Mouse (Mus musculus) CH12.LX (cell line): ENCODE data around the gene Egf. TPM values are rescaled to one million over a fixed set of nuclear protein-coding genes. Genes with fewer than 3 reads are reported as not detected.

ENCODE experiments used
- DNase-seq: peaks from one replicate; pipeline ENCODE4 v3.0.0-alpha.2; 2013; ENCODE audit errors: extremely low read depth
- H3K27ac ChIP-seq: 2 replicates; pipeline ENCODE4 v1.5.1; 2012; ENCODE audit warnings: low read depth, mild to moderate bottlenecking, control low read depth, moderate library complexity; ENCODE audit not compliant: insufficient read depth
- H3K27me3 ChIP-seq: replicated peaks from 2 replicates; pipeline ENCODE3; 2012; ENCODE audit warnings: inconsistent platforms
- H3K36me3 ChIP-seq, 2 experiments: replicated peaks in 1 of 2; 2 replicates each; pipeline versions ENCODE3 to v1.6.1; 2012; ENCODE audit warnings: inconsistent platforms in 1 of 2, low read length in 1 of 2, mild to moderate bottlenecking in 1 of 2, mixed read lengths in 1 of 2, moderate library complexity in 1 of 2; ENCODE audit not compliant: control insufficient read depth in 1 of 2, insufficient read depth in 1 of 2
- H3K4me1 ChIP-seq, 2 experiments: 2 replicates each; pipeline ENCODE4 v1.6.1; 2012; ENCODE audit warnings: inconsistent platforms in 1 of 2, moderate library complexity in 1 of 2; ENCODE audit not compliant: insufficient read depth in 2 of 2, control insufficient read depth in 1 of 2
- H3K4me2 ChIP-seq: 2 replicates; pipeline ENCODE4 v1.6.1; 2012; ENCODE audit warnings: low read depth, mild to moderate bottlenecking, control low read depth; ENCODE audit not compliant: poor library complexity, insufficient read depth, severe bottlenecking
- H3K4me3 ChIP-seq, 3 experiments: fragments of 150-350 bp in 1 of 3; sonication (generic) in 1 of 3; replicated peaks in 1 of 3; 2 replicates each; pipeline versions ENCODE3 to v1.5.1; 2011 to 2012; ENCODE audit warnings: low read depth in 2 of 3, low read length in 2 of 3, mild to moderate bottlenecking in 2 of 3, moderate library complexity in 2 of 3, control low read depth in 1 of 3, improper control_type of control experiment in 1 of 3, inconsistent platforms in 1 of 3, mixed read lengths in 1 of 3; ENCODE audit not compliant: poor library complexity in 1 of 3
- H3K79me2 ChIP-seq: replicated peaks from 2 replicates; pipeline ENCODE4 v1.6.1; 2012; ENCODE audit warnings: mild to moderate bottlenecking, moderate library complexity; ENCODE audit not compliant: control insufficient read depth, poor library complexity, insufficient read depth, severe bottlenecking; ENCODE audit errors: extremely low read depth
- H3K9ac ChIP-seq: 2 replicates; pipeline ENCODE4 v1.6.1; 2012; ENCODE audit warnings: low read depth, mild to moderate bottlenecking, control low read depth, moderate library complexity; ENCODE audit not compliant: insufficient read depth
- H3K9me3 ChIP-seq: replicated peaks from 2 replicates; pipeline ENCODE3; 2012; ENCODE audit warnings: low read length, inconsistent platforms, mixed read lengths
- BHLHE40 ChIP-seq: IDR thresholded peaks from 2 replicates; pipeline ENCODE4 v1.6.1; 2011; ENCODE audit warnings: mild to moderate bottlenecking, low read depth, low read length, improper control_type of control experiment
- CHD1 ChIP-seq: IDR thresholded peaks from 2 replicates; pipeline ENCODE4 v1.6.1; 2012; ENCODE audit warnings: low read depth, low read length, improper control_type of control experiment, inconsistent platforms
- CHD2 ChIP-seq: IDR thresholded peaks from 2 replicates; pipeline ENCODE4 v1.6.1; 2011; ENCODE audit warnings: low read length, improper control_type of control experiment
- CTCF ChIP-seq, 2 experiments: IDR thresholded peaks in 1 of 2; conservative IDR thresholded peaks in 1 of 2; 2 replicates each; pipeline ENCODE4 v1.5.1; 2011 to 2012; ENCODE audit warnings: low read depth in 2 of 2, low read length in 2 of 2, improper control_type of control experiment in 1 of 2, inconsistent platforms in 1 of 2, mild to moderate bottlenecking in 1 of 2, moderate library complexity in 1 of 2
- E2F4 ChIP-seq: IDR thresholded peaks from 2 replicates; pipeline ENCODE4 v1.6.1; 2011; ENCODE audit warnings: low read depth, low read length, improper control_type of control experiment; ENCODE audit not compliant: insufficient replicate concordance
- ELF1 ChIP-seq: IDR thresholded peaks from 2 replicates; pipeline ENCODE4 v1.6.1; 2014; ENCODE audit warnings: low read depth, mild to moderate bottlenecking, inconsistent platforms, low read length, improper control_type of control experiment
- EP300 ChIP-seq: IDR thresholded peaks from 2 replicates; pipeline ENCODE4 v1.6.1; 2011; ENCODE audit warnings: low read length, improper control_type of control experiment
- ETS1 ChIP-seq: conservative IDR thresholded peaks from 2 replicates; pipeline ENCODE4 v1.6.1; 2012; ENCODE audit warnings: low read depth, mild to moderate bottlenecking, inconsistent platforms, low read length, improper control_type of control experiment, moderate library complexity
- HCFC1 ChIP-seq: IDR thresholded peaks from 2 replicates; pipeline ENCODE4 v1.6.1; 2012; ENCODE audit warnings: low read depth, mild to moderate bottlenecking, inconsistent platforms, low read length, improper control_type of control experiment
- IRF4 ChIP-seq: IDR thresholded peaks from 2 replicates; pipeline ENCODE4 v1.6.1; 2014; ENCODE audit warnings: low read depth, mild to moderate bottlenecking, inconsistent platforms, low read length, improper control_type of control experiment
- JUND ChIP-seq: conservative IDR thresholded peaks from 2 replicates; pipeline ENCODE4 v1.6.1; 2011; ENCODE audit warnings: low read depth, low read length, improper control_type of control experiment
- MAFK ChIP-seq: IDR thresholded peaks from 2 replicates; pipeline ENCODE4 v1.6.1; 2011; ENCODE audit warnings: low read length, improper control_type of control experiment; ENCODE audit not compliant: insufficient replicate concordance
- MEF2A ChIP-seq: IDR thresholded peaks from 2 replicates; pipeline ENCODE4 v1.6.1; 2014; ENCODE audit warnings: low read depth, mild to moderate bottlenecking, inconsistent platforms, low read length, improper control_type of control experiment, borderline replicate concordance
- MXI1 ChIP-seq: IDR thresholded peaks from 2 replicates; pipeline ENCODE4 v1.6.1; 2011; ENCODE audit warnings: mild to moderate bottlenecking, low read depth, low read length, improper control_type of control experiment
- MYC ChIP-seq: IDR thresholded peaks from 2 replicates; pipeline ENCODE4 v1.6.1; 2011; ENCODE audit warnings: low read depth, mild to moderate bottlenecking, improper control_type of control experiment, low read length
- NELFE ChIP-seq: IDR thresholded peaks from 2 replicates; pipeline ENCODE4 v1.6.1; 2011; ENCODE audit warnings: low read depth, low read length, improper control_type of control experiment
- NRF1 ChIP-seq: IDR thresholded peaks from 2 replicates; pipeline ENCODE4 v1.6.1; 2014; ENCODE audit warnings: low read depth, mild to moderate bottlenecking, inconsistent platforms, low read length, improper control_type of control experiment, moderate library complexity
- PAX5 ChIP-seq: IDR thresholded peaks from 2 replicates; pipeline ENCODE4 v1.6.1; 2012; ENCODE audit warnings: low read length, inconsistent platforms, mixed read lengths
- SIN3A ChIP-seq: IDR thresholded peaks from 2 replicates; pipeline ENCODE4 v1.6.1; 2012; ENCODE audit warnings: low read length, improper control_type of control experiment, inconsistent platforms
- SMC3 ChIP-seq: IDR thresholded peaks from 2 replicates; pipeline ENCODE4 v1.6.1; 2011; ENCODE audit warnings: low read depth, low read length, improper control_type of control experiment
- TBP ChIP-seq: conservative IDR thresholded peaks from 2 replicates; pipeline ENCODE4 v1.6.1; 2011; ENCODE audit warnings: low read depth, low read length, improper control_type of control experiment
- TCF12 ChIP-seq: IDR thresholded peaks from 2 replicates; pipeline ENCODE4 v1.6.1; 2014; ENCODE audit warnings: low read depth, mild to moderate bottlenecking, inconsistent platforms, low read length, improper control_type of control experiment
- UBTF ChIP-seq: IDR thresholded peaks from 2 replicates; pipeline ENCODE4 v1.6.1; 2012; ENCODE audit warnings: low read depth, mild to moderate bottlenecking, inconsistent platforms, low read length, improper control_type of control experiment, moderate library complexity
- USF1 ChIP-seq: IDR thresholded peaks from 2 replicates; pipeline ENCODE4 v1.6.1; 2014; ENCODE audit warnings: low read depth, mild to moderate bottlenecking, inconsistent platforms, low read length, improper control_type of control experiment
- USF2 ChIP-seq: conservative IDR thresholded peaks from 2 replicates; pipeline ENCODE4 v1.6.1; 2011; ENCODE audit warnings: low read depth, low read length, improper control_type of control experiment
- ZC3H11A ChIP-seq: IDR thresholded peaks from 2 replicates; pipeline ENCODE4 v1.6.1; 2012; ENCODE audit warnings: low read depth, mild to moderate bottlenecking, inconsistent platforms, low read length, improper control_type of control experiment
- ZMIZ1 ChIP-seq: IDR thresholded peaks from 2 replicates; pipeline ENCODE4 v1.6.1; 2012; ENCODE audit warnings: low read depth, mild to moderate bottlenecking, inconsistent platforms, low read length, improper control_type of control experiment
- ZNF384 ChIP-seq: IDR thresholded peaks from 2 replicates; pipeline ENCODE4 v1.6.1; 2012; ENCODE audit warnings: low read depth, low read length, improper control_type of control experiment, inconsistent platforms
- dilution Hi-C: fragments of 300-500 bp; cut with MboI; formaldehyde crosslinking; loops from 2 replicates; pipeline ENCODE4 v1.14.3; 2020; ENCODE audit warnings: low sequenced_read_pairs; ENCODE audit not compliant: extremely low pct_unique_long_range_greater_than_20kb, extremely low pct_ligation_motif_present
- in situ Hi-C: fragments of 300-500 bp; cut with MboI; formaldehyde crosslinking; loops from 3 replicates; pipeline ENCODE4 v1.14.3; 2019; ENCODE audit warnings: low sequenced_read_pairs, low pct_ligation_motif_present, low pct_unique_long_range_greater_than_20kb, mixed read lengths
- polyA plus RNA-seq: library from polyadenylated mRNA; unstranded; fragments of >175 nt; gene quantifications from 2 replicates; pipeline ENCODE4 v1.2.1, GENCODE M21; 2012; ENCODE audit warnings: low read depth; ENCODE audit not compliant: insufficient read length
- total RNA-seq, 2 experiments: library from RNA; depleted of rRNA; stranded (reverse); fragments of 300-350 nt in 1 of 2; fragments of >200 nt in 1 of 2; gene quantifications; 2 replicates each; pipeline ENCODE4 v1.2.3; 2012 to 2014

The Egf gene
- total and polyA plus RNA-seq, 3 experiments: 2.3 to 4.1 (median 3.9) TPM

GRCm38 (mm10) chr3:129797341-129797740 lies 42.2 kb upstream of the Egf start:
- H3K4me1 ChIP-seq: 0 out of 4 replicates have a peak, but pooled peaks cover 0 to 3% of the 10 kb centered on the region in 2 experiments
- no peak overlapping the region for H3K27ac ChIP-seq
- no peak overlapping the region for H3K9ac ChIP-seq
- H3K79me2 ChIP-seq: no peaks in the 10 kb centered on the region
- no peaks in the 10 kb centered on the region for H3K36me3 ChIP-seq
- H3K9me3 ChIP-seq: no peaks in the 10 kb centered on the region
- dilution Hi-C loops: no loop called here
- TF ChIP-seq ZMIZ1 (no peak), NELFE (no peak), IRF4 (no peak), ETS1 (no peak), MAFK (no peak), SMC3 (no peak), CHD2 (no peak), ZC3H11A (no peak), NRF1 (no peak), TBP (no peak), ZNF384 (no peak), E2F4 (no peak), CTCF (conservative IDR thresholded peaks at IDR 0.05 in 1 of 2, IDR thresholded peaks at IDR 0.05 in 1 of 2; ENCODE audit: low read depth in 2 of 2, low read length in 2 of 2) (no peak), USF2 (no peak)
- H3K4me2 ChIP-seq: no peak overlapping the region
- no peak for DNase-seq
- no peaks in the 10 kb centered on the region for H3K27me3 ChIP-seq
- H3K4me3 ChIP-seq: no peak overlapping the region
- in situ Hi-C loops: no loop called here

- dilution Hi-C loops: no loop called here
These were observed 38.7 kb upstream of the Egf start for GRCm38 (mm10) chr3:129793801-129794200.

More at GRCm38 (mm10) chr3:129793801-129794200, 38.7 kb upstream of the Egf start:
- TF ChIP-seq CHD1 (no peak), SMC3 (no peak), USF2 (no peak), SIN3A (no peak), TBP (no peak), ELF1 (no peak), TCF12 (no peak), USF1 (no peak), UBTF (no peak), BHLHE40 (no peak), EP300 (no peak), CHD2 (no peak), HCFC1 (no peak), JUND (no peak), IRF4 (no peak), PAX5 (no peak), ETS1 (no peak), MEF2A (no peak), MXI1 (no peak), MYC (no peak)
- no peaks in the 10 kb centered on the region for H3K9me3 ChIP-seq
- H3K27me3 ChIP-seq: no peaks in the 10 kb centered on the region
- H3K4me1 ChIP-seq: 0 out of 4 replicates have a peak, but pooled peaks cover 0 to 3% of the 10 kb centered on the region in 2 experiments
- no peak overlapping the region for H3K4me2 ChIP-seq
- DNase-seq: no peak
- no peaks in the 10 kb centered on the region for H3K36me3 ChIP-seq
- in situ Hi-C loops: no loop called here
- H3K79me2 ChIP-seq: no peaks in the 10 kb centered on the region
- H3K4me3 ChIP-seq: no peak overlapping the region
- H3K9ac ChIP-seq: no peak overlapping the region
- H3K27ac ChIP-seq: no peak overlapping the region
